Mouse (Mus musculus) lung, embryonic 14.5 days (tissue): ENCODE measurements around the gene Foxo1. TPM values are rescaled to one million over a fixed set of nuclear protein-coding genes. Genes with fewer than 3 reads are reported as not detected.

ENCODE experiments used
- ATAC-seq: fragments of 200-750 bp; cut with Nextera tagmentation; 2 replicates; pipeline ENCODE4 v1.8.0; 2017; ENCODE audit warnings: mild to moderate bottlenecking, moderate TSS enrichment, moderate library complexity; ENCODE audit not compliant: insufficient read depth
- DNase-seq: peaks from one replicate; pipeline ENCODE4 v3.0.0-alpha.2; 2015
- H3K27ac ChIP-seq: fragments of 300-500 bp; sonication (generic); 2 replicates; pipeline ENCODE4 v1.5.1; 2014; ENCODE audit warnings: low read depth, mild to moderate bottlenecking, moderate library complexity
- H3K27me3 ChIP-seq: fragments of 300-500 bp; sonication (generic); 2 replicates; pipeline ENCODE4 v1.6.1; 2014; ENCODE audit warnings: low read length, control low read depth; ENCODE audit not compliant: insufficient read depth
- H3K36me3 ChIP-seq: fragments of 300-500 bp; sonication (generic); 2 replicates; pipeline ENCODE4 v1.6.1; 2014; ENCODE audit warnings: control low read depth; ENCODE audit not compliant: insufficient read depth
- H3K4me1 ChIP-seq: fragments of 300-500 bp; sonication (generic); 2 replicates; pipeline ENCODE4 v1.6.1; 2014; ENCODE audit warnings: antibody characterized with exemption, control low read depth; ENCODE audit not compliant: insufficient read depth
- H3K4me2 ChIP-seq: fragments of 300-500 bp; sonication (generic); 2 replicates; pipeline ENCODE4 v1.6.1; 2014; ENCODE audit warnings: mild to moderate bottlenecking
- H3K4me3 ChIP-seq: fragments of 300-500 bp; sonication (generic); 2 replicates; pipeline ENCODE4 v1.5.1; 2014; ENCODE audit warnings: low read depth, low read length
- H3K9ac ChIP-seq: fragments of 300-500 bp; sonication (generic); 2 replicates; pipeline ENCODE4 v1.6.1; 2014
- H3K9me3 ChIP-seq: fragments of 300-500 bp; sonication (generic); 2 replicates; pipeline ENCODE4 v1.6.1; 2016; ENCODE audit warnings: low read depth, low read length, control low read depth
- CTCF ChIP-seq: IDR thresholded peaks from 2 replicates; pipeline ENCODE4 v1.5.1; 2016; ENCODE audit warnings: antibody characterized with exemption, low read depth
- WGBS: fragments of 180-500 bp; shearing (Covaris S2); extraction: QIAGEN DNeasy Blood & Tissue Kit; methylation state at CpG from one replicate; pipeline ENCODE4 v1.1.7; 2014; 5-methylcytosine and 5-hydroxymethylcytosine counted together
- polyA plus RNA-seq: library from polyadenylated mRNA; unstranded; fragments of >200 nt; fragmentation: Nextera tagmentation; extraction: Ambion mirVana; gene quantifications from 2 replicates; pipeline ENCODE4 v1.2.1, GENCODE M21; 2014

The Foxo1 gene
- polyA plus RNA-seq, 1 experiment from 2014 or later: 7.3 TPM

DNA sequence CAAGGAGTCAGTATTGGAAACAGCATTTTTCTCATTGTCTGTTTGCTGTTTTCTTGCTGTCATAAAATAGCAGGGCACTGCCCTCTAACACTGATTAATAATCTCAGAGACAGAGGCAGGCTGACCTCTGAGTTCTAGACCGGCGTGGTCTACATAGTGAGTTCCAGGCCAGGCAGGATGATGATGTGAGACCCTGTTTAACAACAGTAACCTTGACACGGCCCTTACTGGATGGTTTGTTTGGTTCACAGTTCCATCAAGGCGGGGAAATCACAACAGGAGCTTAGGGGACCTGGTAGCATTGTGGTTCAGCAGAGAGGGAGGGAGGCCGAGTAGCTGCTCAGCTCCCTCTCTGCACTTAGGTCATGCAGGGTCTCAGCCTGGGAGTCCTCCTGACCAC is 25.8 kb downstream of the Foxo1 start:
- 51% methylated on average over 5 of the region's 5 CpGs for WGBS
- no peak overlapping the region for H3K9ac ChIP-seq
- H3K27me3 ChIP-seq: no peaks in the 10 kb centered on the region
- H3K4me2 ChIP-seq: no peak overlapping the region
- H3K9me3 ChIP-seq: no peaks in the 10 kb centered on the region
- H3K4me3 ChIP-seq: no peak overlapping the region
- no peaks in the 10 kb centered on the region for H3K36me3 ChIP-seq
- no peak for TF ChIP-seq CTCF
- no peak overlapping the region for H3K27ac ChIP-seq
- H3K4me1 ChIP-seq: 0 out of 2 replicates have a peak, but pooled peaks cover 3% of the 10 kb centered on the region
- DNase-seq (no peak), ATAC-seq (no peak)

DNA sequence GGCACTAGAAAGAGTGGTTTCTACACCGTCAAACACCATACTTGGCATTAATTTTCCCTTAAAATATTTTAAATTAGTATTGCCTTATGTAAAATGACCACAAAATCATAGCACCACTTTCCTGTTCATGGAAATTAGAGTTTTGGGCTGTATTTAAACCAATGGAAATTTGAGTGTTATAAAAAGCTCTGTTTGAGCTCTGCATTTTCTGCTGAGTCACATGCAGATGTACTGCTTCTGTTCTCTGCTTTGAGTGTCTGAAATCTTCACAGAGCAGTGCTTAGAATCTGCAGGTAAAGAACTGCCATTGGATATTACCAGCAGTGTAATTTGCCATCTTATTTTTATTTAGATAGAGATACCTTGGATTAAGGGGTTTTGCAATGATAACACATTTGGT is 27.6 kb downstream of the Foxo1 start:
- no peak for DNase-seq
- no peaks in the 10 kb centered on the region for H3K36me3 ChIP-seq
- H3K4me1 ChIP-seq: peaks cover 8% of the 10 kb centered on the region; the same call in 1 of the 2 replicates
- no peak overlapping the region for H3K4me2 ChIP-seq
- H3K27me3 ChIP-seq: no peaks in the 10 kb centered on the region
- no peak overlapping the region for H3K4me3 ChIP-seq
- no peak for ATAC-seq
- H3K9me3 ChIP-seq: no peaks in the 10 kb centered on the region
- TF ChIP-seq CTCF: no peak
- 100% methylated on average over 1 of the region's 1 CpGs for WGBS
- no peak overlapping the region for H3K27ac ChIP-seq
- no peak overlapping the region for H3K9ac ChIP-seq

DNA sequence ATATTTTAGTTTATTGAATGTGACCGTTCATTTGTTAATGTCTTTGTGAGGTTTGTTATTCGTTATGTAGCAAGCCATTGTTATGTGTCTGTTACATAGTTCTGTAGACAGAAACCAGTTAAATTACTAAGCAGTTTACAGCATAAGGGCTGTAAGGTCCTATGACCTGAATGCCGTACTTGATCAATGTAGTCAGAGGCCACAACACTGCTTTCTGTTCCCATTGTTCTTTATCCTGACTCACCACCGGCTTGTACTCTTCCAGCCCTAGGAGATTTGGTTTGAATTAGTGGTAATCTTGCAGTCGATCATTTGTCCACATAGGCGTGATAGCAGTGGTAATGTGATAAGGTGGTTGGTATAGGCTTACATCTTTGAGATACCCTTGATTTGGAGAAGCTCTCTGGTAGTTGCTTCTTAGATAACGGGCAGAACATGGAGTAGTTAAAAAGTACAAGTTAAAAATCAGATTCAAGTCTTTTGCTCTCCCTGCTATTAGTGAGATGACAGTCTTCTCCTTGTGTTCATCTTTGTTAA is 28.2 kb downstream of the Foxo1 start:
- no peaks in the 10 kb centered on the region for H3K9me3 ChIP-seq
- DNase-seq (no peak), ATAC-seq (no peak)
- H3K27me3 ChIP-seq: no peaks in the 10 kb centered on the region
- no peak overlapping the region for H3K27ac ChIP-seq
- no peak for TF ChIP-seq CTCF
- H3K36me3 ChIP-seq: no peaks in the 10 kb centered on the region
- H3K4me3 ChIP-seq: no peak overlapping the region
- H3K4me1 ChIP-seq: peaks cover 8% of the 10 kb centered on the region; the same call in 1 of the 2 replicates
- no peak overlapping the region for H3K9ac ChIP-seq
- no peak overlapping the region for H3K4me2 ChIP-seq
- 53% methylated on average over 7 of the region's 7 CpGs for WGBS

DNA sequence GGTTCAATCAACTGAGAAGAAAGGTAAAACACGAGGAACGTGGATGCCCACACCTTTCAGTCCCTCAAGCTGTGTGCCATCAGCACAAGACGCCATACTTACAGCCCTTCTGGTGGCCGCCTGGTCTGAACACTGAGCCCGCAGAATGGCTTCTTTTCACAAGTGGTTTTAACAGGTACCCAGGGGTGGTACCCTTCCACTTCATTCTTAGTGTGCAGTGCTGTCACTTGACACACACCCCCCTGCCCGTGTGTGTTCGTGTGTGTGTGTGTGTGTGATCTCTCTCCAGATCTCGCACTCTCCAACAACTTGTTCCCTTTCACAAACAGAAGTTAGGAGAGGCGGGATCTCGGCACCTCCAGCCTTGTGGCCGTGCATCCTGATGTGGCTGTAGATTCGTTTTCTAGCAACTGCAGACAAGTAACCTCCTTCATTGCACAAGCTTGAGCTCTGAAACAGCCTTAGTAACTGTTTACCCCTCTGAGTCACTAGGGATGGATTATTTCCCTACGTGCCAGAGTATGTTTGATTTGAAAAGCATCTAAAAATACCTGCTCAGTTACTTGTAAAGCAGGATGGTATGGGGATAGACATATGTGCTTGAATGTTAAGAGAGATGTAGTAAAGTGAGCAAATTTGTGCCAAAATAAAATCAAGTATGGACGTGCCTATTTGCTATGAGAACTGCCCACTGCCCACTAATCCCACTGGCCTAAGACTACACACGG is 29.3 kb downstream of the Foxo1 start:
- DNase-seq (no peak), ATAC-seq (no peak)
- WGBS: 53% methylated on average over 15 of the region's 15 CpGs
- H3K4me3 ChIP-seq: no peak overlapping the region
- TF ChIP-seq CTCF: no peak
- H3K36me3 ChIP-seq: no peaks in the 10 kb centered on the region; the same call in 1 of the 2 replicates
- H3K27ac ChIP-seq: no peak overlapping the region
- H3K9me3 ChIP-seq: no peaks in the 10 kb centered on the region
- H3K4me2 ChIP-seq: no peak overlapping the region
- H3K4me1 ChIP-seq: peaks cover 8% of the 10 kb centered on the region; the same call in 1 of the 2 replicates
- H3K27me3 ChIP-seq: no peaks in the 10 kb centered on the region
- H3K9ac ChIP-seq: no peak overlapping the region

DNA sequence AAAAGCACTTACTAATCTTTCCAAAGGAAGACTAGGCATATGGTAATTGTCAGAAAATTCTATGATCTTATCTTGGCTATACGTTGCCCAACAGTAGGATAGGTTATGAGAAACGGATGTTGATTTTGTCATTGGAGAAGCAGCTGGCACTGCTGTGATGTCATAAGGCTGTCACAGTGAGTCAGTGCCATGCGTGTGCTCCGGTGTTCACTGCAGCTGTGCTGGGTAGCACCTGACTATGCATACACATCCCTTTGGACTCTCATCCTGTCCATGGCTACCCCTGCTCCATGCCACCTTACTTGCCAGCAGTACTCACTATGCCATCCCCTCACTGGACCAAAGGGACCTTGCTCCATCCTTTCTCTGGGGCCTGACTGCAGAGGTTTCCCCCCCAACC is 30.5 kb downstream of the Foxo1 start:
- no peaks in the 10 kb centered on the region for H3K27me3 ChIP-seq
- no peaks in the 10 kb centered on the region for H3K9me3 ChIP-seq
- DNase-seq: no peak
- H3K27ac ChIP-seq: no peak overlapping the region
- H3K4me2 ChIP-seq: no peak overlapping the region
- no peak overlapping the region for H3K4me3 ChIP-seq
- peaks cover 10% of the 10 kb centered on the region; the same call in 1 of the 2 replicates for H3K4me1 ChIP-seq
- TF ChIP-seq CTCF: no peak
- ATAC-seq: peak; percentile 11; the same call in 1 of the 2 replicates
- no peaks in the 10 kb centered on the region; the same call in 1 of the 2 replicates for H3K36me3 ChIP-seq
- 70% methylated on average over 4 of the region's 4 CpGs for WGBS
- no peak overlapping the region for H3K9ac ChIP-seq

- Histone ChIP-seq H3K4me3 (no peak overlapping the region), H3K9me3 (no peaks in the 10 kb centered on the region), H3K4me1 (peaks cover 11% of the 10 kb centered on the region; the same call in 1 of the 2 replicates), H3K9ac (no peak overlapping the region), H3K27ac (no peak overlapping the region), H3K27me3 (no peaks in the 10 kb centered on the region), H3K4me2 (no peak overlapping the region), H3K36me3 (no peaks in the 10 kb centered on the region; the same call in 1 of the 2 replicates)
- ATAC-seq (peak; percentile 41; the same call in 1 of the 2 replicates), DNase-seq (peak; percentile 42)
- no peak for TF ChIP-seq CTCF
- WGBS: 43% methylated on average over 2 of the region's 2 CpGs
Measured at GRCm38 (mm10) chr3:52299376-52299775, 31.2 kb downstream of the Foxo1 start.

- no peak overlapping the region for H3K9ac ChIP-seq
- H3K4me3 ChIP-seq: no peak overlapping the region
- H3K4me1 ChIP-seq: peaks cover 11% of the 10 kb centered on the region; the same call in 1 of the 2 replicates
- H3K4me2 ChIP-seq: no peak overlapping the region
- no peaks in the 10 kb centered on the region for H3K27me3 ChIP-seq
- no peak for TF ChIP-seq CTCF
- no peaks in the 10 kb centered on the region for H3K9me3 ChIP-seq
- DNase-seq (no peak), ATAC-seq (no peak)
- 69% methylated on average over 6 of the region's 6 CpGs for WGBS
- H3K27ac ChIP-seq: no peak overlapping the region
- H3K36me3 ChIP-seq: no peaks in the 10 kb centered on the region; the same call in 1 of the 2 replicates
Measured at GRCm38 (mm10) chr3:52300517-52300916, 32.4 kb downstream of the Foxo1 start.
